Mouse (Mus musculus): ENCODE results near the gene Gm20388.

Gm20388 gene

DNA sequence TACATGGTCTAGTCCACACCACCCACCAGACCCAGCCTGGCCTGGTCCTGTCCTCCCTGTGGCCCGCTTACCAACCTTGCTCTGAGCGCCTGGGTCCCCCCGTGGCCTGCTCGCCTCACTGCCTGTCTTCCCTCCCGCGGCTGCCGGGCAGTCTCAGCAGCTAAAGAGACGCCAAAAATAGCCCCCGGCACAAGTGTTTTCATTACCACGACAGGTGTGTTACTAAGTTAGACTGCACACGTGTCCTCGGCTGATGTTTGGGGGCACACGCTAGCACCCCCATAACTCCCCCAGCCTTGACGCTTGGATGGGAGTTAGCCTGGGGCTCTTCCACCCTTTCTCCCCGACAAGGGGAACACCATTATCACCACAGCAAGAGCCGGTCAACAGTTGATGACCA is 2735.7 kb downstream of the Gm20388 start:
- no peak for DNase-seq (ENCODE audit: low spot score)

DNA sequence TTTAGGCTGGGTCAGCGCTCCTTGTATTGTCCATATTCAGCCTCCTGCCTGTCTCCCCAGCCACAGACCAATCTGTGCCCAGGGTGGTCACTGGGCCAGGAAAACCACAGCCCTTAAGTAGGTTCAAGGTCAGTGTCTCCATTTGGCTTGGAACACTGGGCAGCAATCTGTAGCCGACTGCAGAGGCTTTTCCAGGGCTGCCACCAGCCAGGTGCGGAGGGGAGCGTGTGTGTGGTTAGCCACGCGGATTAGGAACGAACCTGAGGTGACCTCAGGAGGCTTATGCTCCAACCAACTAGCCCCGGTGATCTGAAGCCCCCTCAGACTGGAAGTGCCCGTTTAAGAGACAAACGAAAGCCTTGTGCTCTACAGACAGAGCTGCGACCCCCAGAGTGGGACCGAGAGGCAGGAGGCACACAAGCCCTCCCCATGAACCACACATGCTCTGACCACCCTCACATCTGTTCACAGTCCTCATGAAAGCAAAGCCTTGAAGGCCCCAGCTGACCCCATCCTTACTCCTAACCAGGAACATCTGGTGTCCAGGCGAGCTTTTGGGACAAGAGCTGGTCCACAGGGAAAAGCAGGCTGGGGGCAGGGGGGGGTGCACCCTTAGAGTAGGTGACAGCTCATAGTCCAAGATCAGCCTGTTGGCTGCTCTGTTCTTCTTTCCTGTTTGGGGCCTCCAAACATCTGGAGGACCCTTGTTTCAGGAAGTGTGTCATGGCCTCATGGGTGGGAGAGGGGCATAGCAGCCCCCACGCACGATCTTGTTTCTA is 2737.7 kb downstream of the Gm20388 start:
- peak; percentile 57 for DNase-seq (ENCODE audit: low spot score)

- DNase-seq (ENCODE audit: low spot score): no peak
Measured at GRCm38 (mm10) chr8:122651326-122651921, 2740.8 kb downstream of the Gm20388 start.

DNA sequence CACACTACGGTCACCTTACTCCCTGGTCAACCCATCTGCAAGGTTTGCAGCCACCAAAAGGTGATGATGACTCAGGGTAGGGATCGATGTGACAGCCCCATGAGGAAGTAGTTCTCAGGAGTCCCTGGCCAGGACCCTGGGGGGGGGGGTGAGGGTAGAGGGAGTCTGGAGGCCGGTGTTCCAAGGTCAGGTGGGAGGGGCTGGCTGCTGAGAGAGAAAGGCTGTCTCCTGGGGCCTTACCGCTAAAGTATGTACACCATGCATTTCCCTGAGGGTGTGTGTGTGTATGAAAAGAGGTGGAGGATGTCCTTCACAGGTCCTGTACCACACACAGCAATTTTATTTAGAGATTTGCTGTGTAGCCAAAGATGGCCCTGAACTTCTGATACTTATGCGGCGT is 2742.0 kb downstream of the Gm20388 start:
- DNase-seq (ENCODE audit: low spot score): no peak

- DNase-seq (ENCODE audit: low spot score): peak; percentile 34
Measured at GRCm38 (mm10) chr8:122654768-122655167, 2744.1 kb downstream of the Gm20388 start.

GRCm38 (mm10) chr8:122656056-122656999 is 2745.7 kb downstream of the Gm20388 start:
- DNase-seq (ENCODE audit: low spot score): no peak

- peak; percentile 83 for DNase-seq (ENCODE audit: low spot score)
Measured at GRCm38 (mm10) chr8:122658149-122658806, 2747.6 kb downstream of the Gm20388 start.

GRCm38 (mm10) chr8:122658807-122659160 is 2748.1 kb downstream of the Gm20388 start:
- peak; percentile 45 for DNase-seq (ENCODE audit: low spot score)

- DNase-seq (ENCODE audit: low spot score): no peak
Measured at GRCm38 (mm10) chr8:122660022-122660421, 2749.4 kb downstream of the Gm20388 start.

- peak; percentile 86 for DNase-seq (ENCODE audit: low spot score)
Measured at GRCm38 (mm10) chr8:122661138-122661537, 2750.5 kb downstream of the Gm20388 start.

DNA sequence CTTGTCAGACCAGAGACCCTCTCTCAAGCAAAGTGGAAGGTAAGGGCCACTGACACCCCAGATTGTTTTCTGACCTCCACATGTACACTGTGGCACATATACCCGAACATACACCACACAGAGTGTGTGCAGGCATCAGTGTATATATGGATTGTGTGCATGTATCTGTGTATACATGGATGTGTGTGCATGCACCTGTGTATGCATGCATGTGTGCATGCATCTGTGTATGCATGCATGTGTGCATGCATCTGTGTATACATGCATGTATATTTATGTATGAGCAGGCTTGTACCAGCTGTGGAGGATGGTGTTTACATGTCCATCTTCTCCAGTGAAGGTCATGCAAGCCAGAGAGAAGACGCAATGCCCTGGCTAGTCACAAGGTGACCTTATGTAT is 2751.3 kb downstream of the Gm20388 start:
- no peak for DNase-seq (ENCODE audit: low spot score)

DNA sequence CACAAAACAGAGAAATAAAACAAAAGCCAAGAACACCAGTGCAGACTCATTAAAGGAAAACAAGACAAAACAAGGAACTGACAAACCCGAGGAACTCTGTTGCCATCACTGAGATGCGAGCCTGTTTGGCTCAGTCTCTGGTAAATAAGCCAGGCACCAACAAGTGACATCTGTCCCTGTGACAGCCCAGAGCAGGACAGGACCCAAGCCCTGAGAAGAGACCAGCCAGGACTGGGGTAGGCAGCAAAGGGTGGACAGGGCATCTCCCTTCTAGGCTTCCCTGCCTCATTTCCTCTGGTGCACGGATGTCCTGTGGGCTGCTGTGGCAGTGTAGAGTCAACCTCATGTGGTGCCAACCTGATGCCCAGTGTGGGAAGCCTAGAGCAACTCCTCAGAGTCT is 2752.5 kb downstream of the Gm20388 start:
- DNase-seq (ENCODE audit: low spot score): no peak

DNA sequence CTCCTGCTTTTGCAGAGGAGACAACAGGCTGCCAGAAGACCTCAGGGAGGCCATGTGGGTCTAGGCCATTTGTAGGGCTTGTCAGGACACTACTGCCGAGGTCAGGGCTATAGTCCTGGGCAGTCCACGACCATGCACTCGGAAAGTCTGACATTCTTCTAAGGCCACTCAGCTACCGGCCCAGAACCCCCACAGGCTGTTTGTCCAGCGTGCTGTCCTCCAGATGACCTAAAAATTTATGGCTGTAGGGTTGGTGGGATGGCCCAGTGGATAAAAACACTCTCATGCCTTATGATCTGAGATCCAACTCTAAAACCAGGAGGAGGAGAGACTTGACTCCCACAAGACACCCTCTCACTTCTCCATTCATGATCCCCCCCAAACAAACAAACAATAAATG is 2753.0 kb downstream of the Gm20388 start:
- DNase-seq (ENCODE audit: low spot score): no peak

- peak; percentile 26 for DNase-seq (ENCODE audit: low spot score)
Measured at GRCm38 (mm10) chr8:122665221-122665620, 2754.6 kb downstream of the Gm20388 start.

- DNase-seq (ENCODE audit: low spot score): no peak
Measured at GRCm38 (mm10) chr8:122665667-122666316, 2755.2 kb downstream of the Gm20388 start.

DNA sequence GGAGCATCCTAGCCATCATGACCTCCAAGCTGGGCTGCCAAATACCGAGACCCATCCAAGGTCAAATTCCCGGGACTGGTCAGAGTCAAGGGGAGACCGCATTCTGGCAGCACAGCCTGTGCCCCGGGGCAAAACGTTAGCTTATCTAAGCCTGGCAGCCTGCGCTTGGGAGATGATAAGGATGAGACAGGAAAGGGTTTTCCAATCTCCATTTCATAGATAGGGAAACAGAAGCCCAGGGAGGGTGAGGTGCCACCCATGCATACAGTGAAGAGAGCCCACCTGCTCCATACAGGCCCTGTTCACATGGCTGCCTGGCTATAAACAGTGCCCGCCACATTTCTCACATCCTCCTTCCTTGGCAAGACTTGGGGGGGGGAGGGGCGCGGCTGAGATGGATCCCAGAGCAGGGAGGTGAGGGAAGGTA is 2755.7 kb downstream of the Gm20388 start:
- DNase-seq (ENCODE audit: low spot score): no peak

GRCm38 (mm10) chr8:122666827-122667226 is 2756.2 kb downstream of the Gm20388 start:
- no peak for DNase-seq (ENCODE audit: low spot score)

DNA sequence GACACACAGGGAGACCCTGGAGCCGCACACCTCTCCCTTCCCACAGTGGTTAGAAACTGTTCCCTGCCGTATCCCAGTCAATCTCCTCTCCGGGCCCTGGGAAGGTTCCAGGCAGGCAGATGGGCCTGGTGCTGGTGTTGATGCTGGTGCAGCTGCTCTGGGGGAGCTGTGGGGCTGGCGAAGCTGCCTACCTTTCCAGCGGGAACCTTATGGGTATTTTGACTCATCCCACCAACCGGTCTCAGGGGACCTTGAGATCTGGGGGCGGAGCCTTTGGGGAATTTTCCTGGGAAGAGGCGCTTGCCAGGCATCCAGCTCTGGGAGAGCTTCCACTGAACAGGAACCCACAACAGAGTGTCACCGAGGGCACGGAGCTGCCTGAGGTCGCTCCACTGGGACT is 2757.2 kb downstream of the Gm20388 start:
- no peak for DNase-seq (ENCODE audit: low spot score)

DNA sequence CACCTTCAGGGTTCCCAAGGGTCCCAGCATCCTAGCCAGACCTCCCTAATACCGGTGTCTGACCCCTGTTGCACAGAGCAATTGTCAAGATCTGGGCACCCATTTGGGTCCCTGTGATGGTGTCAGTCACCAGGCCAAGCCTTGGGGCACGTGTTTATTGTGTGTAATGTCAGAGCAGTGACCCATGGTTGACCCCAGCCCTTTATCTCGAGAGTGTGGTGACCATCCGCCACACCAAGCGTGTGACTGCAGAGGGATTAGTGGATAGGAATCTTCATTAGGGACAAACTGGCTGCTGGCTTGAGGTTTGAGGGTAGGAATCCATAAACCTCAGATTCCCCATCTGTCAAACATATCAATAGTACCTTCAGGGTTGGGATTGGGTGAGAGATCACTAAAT is 2758.7 kb downstream of the Gm20388 start:
- peak; percentile 64 for DNase-seq (ENCODE audit: low spot score)

- DNase-seq (ENCODE audit: low spot score): peak; percentile 27
Measured at GRCm38 (mm10) chr8:122670001-122670400, 2759.4 kb downstream of the Gm20388 start.

DNA sequence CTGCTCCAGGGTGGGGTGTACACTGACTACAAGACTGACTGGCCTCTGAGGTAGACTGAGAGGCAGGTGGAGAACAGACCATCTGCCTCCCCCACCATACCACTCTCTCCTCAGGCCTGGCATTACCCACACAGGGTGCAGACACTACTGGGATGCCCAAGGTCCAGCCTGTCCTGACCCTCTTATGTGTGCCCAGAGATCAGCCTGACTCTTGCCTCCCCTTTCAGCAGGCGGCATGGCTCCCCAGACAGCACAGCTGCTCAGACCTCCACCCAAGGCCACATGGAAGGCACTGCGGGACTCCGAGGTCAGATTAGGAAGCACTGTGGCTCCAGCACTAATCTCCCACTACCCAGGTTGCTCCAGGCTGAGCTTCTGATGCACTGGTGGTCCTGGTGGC is 2760.1 kb downstream of the Gm20388 start:
- no peak for DNase-seq (ENCODE audit: low spot score)

- no peak for DNase-seq (ENCODE audit: low spot score)
Measured at GRCm38 (mm10) chr8:122671894-122672293, 2761.3 kb downstream of the Gm20388 start.
